ENCODE assay signal across 8 mouse cellular contexts in genomic region chr11:75631561-75632225, GRCm38 (mm10). TPM values are rescaled to one million over a fixed set of nuclear protein-coding genes. Genes with fewer than 3 reads are reported as not detected.
DNase-seq lines count a peak whose midpoint lies in the region; ATAC-seq and TF ChIP-seq lines count a peak whose summit lies in the region.

No protein-coding gene starts in this region.

- 6% methylated on average over 13 of the region's 13 CpGs for WGBS in embryonic facial prominence, embryonic 15.5 days
- WGBS in intestine, postnatal 0 days = 6% methylated on average over 13 of the region's 13 CpGs
- WGBS in lung, embryonic 16.5 days = 3% methylated on average over 13 of the region's 13 CpGs

- H3K9ac ChIP-seq in embryonic facial prominence, embryonic 15.5 days = peak overlapping the region; percentile 54
- H3K9ac ChIP-seq in intestine, postnatal 0 days (ENCODE audit: low read depth, low read length) = peak overlapping the region; percentile 75
- H3K9ac ChIP-seq in lung, embryonic 16.5 days (ENCODE audit: low read length) = peak overlapping the region; percentile 82

- peak overlapping the region; percentile 71; the same call in 1 of the 2 replicates for H3K27ac ChIP-seq in embryonic facial prominence, embryonic 15.5 days (replicated peaks)
- H3K27ac ChIP-seq in intestine, postnatal 0 days (ENCODE audit: low read depth, low read length) = peak overlapping the region; percentile 4; the same call in 1 of the 2 replicates
- no peak overlapping the region; the same call in 1 of the 2 replicates for H3K27ac ChIP-seq in lung, embryonic 16.5 days (ENCODE audit: low read length)

- peak; percentile 67 for DNase-seq in 416B (ENCODE audit: low read depth)
- peak; percentile 28 for DNase-seq in ES-CJ7 (ENCODE audit: low read depth, low spot score)
- DNase-seq in thymus, postnatal 0 days (ENCODE audit: low spot score) = peak; percentile 53
- no peak for DNase-seq in right cerebral cortex, postnatal 36 days (ENCODE audit: low spot score in 2 of 2)
- no peak for DNase-seq in adrenal gland, postnatal 4 days (ENCODE audit: low spot score in 2 of 2)

- H3K4me3 ChIP-seq in embryonic facial prominence, embryonic 15.5 days (replicated peaks) = peak overlapping the region; percentile 73
- H3K4me3 ChIP-seq in intestine, postnatal 0 days (ENCODE audit: low read depth, low read length) = peak overlapping the region; percentile 84
- peak overlapping the region; percentile 79 for H3K4me3 ChIP-seq in lung, embryonic 16.5 days (ENCODE audit: low read length)

- H3K27me3 ChIP-seq in embryonic facial prominence, embryonic 15.5 days = no peaks in the 10 kb centered on the region
- H3K27me3 ChIP-seq in intestine, postnatal 0 days (replicated peaks; ENCODE audit: control insufficient read depth, insufficient read depth, low read length) = no peaks in the 10 kb centered on the region
- H3K27me3 ChIP-seq in lung, embryonic 16.5 days (ENCODE audit: control insufficient read depth, insufficient read depth, low read depth, low read length) = no peaks in the 10 kb centered on the region

- peaks cover 32% of the 10 kb centered on the region for H3K36me3 ChIP-seq in embryonic facial prominence, embryonic 15.5 days
- peaks cover 29% of the 10 kb centered on the region for H3K36me3 ChIP-seq in intestine, postnatal 0 days (ENCODE audit: control insufficient read depth, insufficient read depth)
- H3K36me3 ChIP-seq in lung, embryonic 16.5 days (ENCODE audit: control insufficient read depth, insufficient read depth, low read length) = peaks cover 9% of the 10 kb centered on the region

- no peak for ATAC-seq in embryonic facial prominence, embryonic 15.5 days (ENCODE audit: insufficient number of reproducible peaks, low FRiP score, low TSS enrichment, low read depth)
- no peak for ATAC-seq in intestine, postnatal 0 days
- no peak for ATAC-seq in lung, embryonic 16.5 days (ENCODE audit: low read depth)

- peak; percentile 71 for TF ChIP-seq CTCF in intestine, postnatal 0 days (IDR thresholded peaks at IDR 0.05; ENCODE audit: low read depth)

- peaks cover 32% of the 10 kb centered on the region for H3K4me1 ChIP-seq in embryonic facial prominence, embryonic 15.5 days
- H3K4me1 ChIP-seq in intestine, postnatal 0 days (replicated peaks; ENCODE audit: control insufficient read depth, insufficient read depth, low read length) = no peaks in the 10 kb centered on the region
- peaks cover 12% of the 10 kb centered on the region for H3K4me1 ChIP-seq in lung, embryonic 16.5 days (replicated peaks; ENCODE audit: control insufficient read depth, insufficient read depth, low read length)

- peak overlapping the region; percentile 84 for H3K4me2 ChIP-seq in embryonic facial prominence, embryonic 15.5 days (replicated peaks)
- peak overlapping the region; percentile 79 for H3K4me2 ChIP-seq in intestine, postnatal 0 days (replicated peaks; ENCODE audit: low read depth)
- peak overlapping the region; percentile 83 for H3K4me2 ChIP-seq in lung, embryonic 16.5 days (ENCODE audit: low read depth, low read length)

- H3K9me3 ChIP-seq in embryonic facial prominence, embryonic 15.5 days (replicated peaks) = no peaks in the 10 kb centered on the region
- no peaks in the 10 kb centered on the region for H3K9me3 ChIP-seq in intestine, postnatal 0 days (ENCODE audit: control insufficient read depth)
- no peaks in the 10 kb centered on the region for H3K9me3 ChIP-seq in lung, embryonic 16.5 days (ENCODE audit: control insufficient read depth, low read length)

RNA-seq across cellular contexts. Expression of gene Inpp5k, which starts 0.9 kb away (rescaled TPM):
- 25.7 and 31.9 TPM in 2 replicates for polyA plus RNA-seq in embryonic facial prominence, embryonic 15.5 days (2015; fragmentation: Nextera tagmentation; extraction: Ambion mirVana)
- 20.6 and 23.8 TPM in 2 replicates for polyA plus RNA-seq in intestine, postnatal 0 days (2015; fragmentation: Nextera tagmentation; extraction: Ambion mirVana)
- polyA plus RNA-seq in lung, embryonic 16.5 days (2015; fragmentation: Nextera tagmentation; extraction: Ambion mirVana) = 33.8 and 35.4 TPM in 2 replicates
- polyA plus RNA-seq in thymus, postnatal 0 days (2015; fragmentation: Nextera tagmentation; extraction: Ambion mirVana) = 56.9 and 63.9 TPM in 2 replicates
- total RNA-seq in adrenal gland, postnatal 4 days (2021) = 10 to 100 TPM; 59.8 to 64.4 TPM

RNA-seq across cellular contexts. Expression of gene Myo1c, which starts 18.6 kb away (rescaled TPM):
- polyA plus RNA-seq in embryonic facial prominence, embryonic 15.5 days (2015; fragmentation: Nextera tagmentation; extraction: Ambion mirVana) = 56.1 and 65.3 TPM in 2 replicates
- 27.7 and 28.3 TPM in 2 replicates for polyA plus RNA-seq in intestine, postnatal 0 days (2015; fragmentation: Nextera tagmentation; extraction: Ambion mirVana)
- polyA plus RNA-seq in lung, embryonic 16.5 days (2015; fragmentation: Nextera tagmentation; extraction: Ambion mirVana) = 93.0 and 96.5 TPM in 2 replicates
- 16.1 and 19.0 TPM in 2 replicates for polyA plus RNA-seq in thymus, postnatal 0 days (2015; fragmentation: Nextera tagmentation; extraction: Ambion mirVana)
- total RNA-seq in adrenal gland, postnatal 4 days (2021) = 100 to 1,000 TPM; 122 to 132 TPM

RNA-seq across cellular contexts. Expression of gene Pitpna, which starts 43.8 kb away (rescaled TPM):
- 73.0 and 79.3 TPM in 2 replicates for polyA plus RNA-seq in embryonic facial prominence, embryonic 15.5 days (2015; fragmentation: Nextera tagmentation; extraction: Ambion mirVana)
- 160 and 161 TPM in 2 replicates for polyA plus RNA-seq in intestine, postnatal 0 days (2015; fragmentation: Nextera tagmentation; extraction: Ambion mirVana)
- polyA plus RNA-seq in lung, embryonic 16.5 days (2015; fragmentation: Nextera tagmentation; extraction: Ambion mirVana) = 63.7 and 63.8 TPM in 2 replicates
- polyA plus RNA-seq in thymus, postnatal 0 days (2015; fragmentation: Nextera tagmentation; extraction: Ambion mirVana) = 103 and 112 TPM in 2 replicates
- total RNA-seq in adrenal gland, postnatal 4 days (2021) = 100 to 1,000 TPM; 120 to 135 TPM

RNA-seq across cellular contexts. Expression of gene Crk, which starts 47.4 kb away (rescaled TPM):
- 105 and 112 TPM in 2 replicates for polyA plus RNA-seq in embryonic facial prominence, embryonic 15.5 days (2015; fragmentation: Nextera tagmentation; extraction: Ambion mirVana)
- 64.8 and 64.9 TPM in 2 replicates for polyA plus RNA-seq in intestine, postnatal 0 days (2015; fragmentation: Nextera tagmentation; extraction: Ambion mirVana)
- 108 and 112 TPM in 2 replicates for polyA plus RNA-seq in lung, embryonic 16.5 days (2015; fragmentation: Nextera tagmentation; extraction: Ambion mirVana)
- polyA plus RNA-seq in thymus, postnatal 0 days (2015; fragmentation: Nextera tagmentation; extraction: Ambion mirVana) = 58.0 and 64.6 TPM in 2 replicates
- total RNA-seq in adrenal gland, postnatal 4 days (2021) = 100 to 1,000 TPM; 106 to 108 TPM

Comparison
In these comparisons a context has a peak if more than half of its experiments do, and no peak if none do; other contexts are left out.
1. DNase-seq: peak in 416B (single experiment), ES-CJ7 (single experiment) and thymus, postnatal 0 days (single experiment); none in right cerebral cortex, postnatal 36 days (0 of 2) and adrenal gland, postnatal 4 days (0 of 2).
2. Peak in every context shown above with its lines, with median percentiles within 50 percentile points of each other: H3K4me2 ChIP-seq, H3K4me3 ChIP-seq and H3K9ac ChIP-seq.